Mouse (Mus musculus) embryonic fibroblast, embryonic 13.5 days (primary cell): ENCODE results near the gene Ssh1. TPM values are rescaled to one million over a fixed set of nuclear protein-coding genes. Genes with fewer than 3 reads are reported as not detected.

Experiments used
- H3K27ac ChIP-seq: 2 replicates; pipeline ENCODE4 v1.5.1; 2012; ENCODE audit warnings: low read length, control low read depth, inconsistent platforms; ENCODE audit not compliant: insufficient read depth
- H3K4me1 ChIP-seq: 2 replicates; pipeline ENCODE4 v1.6.1; 2011; ENCODE audit warnings: low read length; ENCODE audit not compliant: control insufficient read depth, insufficient read depth
- H3K4me3 ChIP-seq: 2 replicates; pipeline ENCODE4 v1.5.1; 2011; ENCODE audit warnings: mild to moderate bottlenecking, control low read depth, low read length; ENCODE audit not compliant: insufficient read depth
- CTCF ChIP-seq: IDR thresholded peaks from 2 replicates; pipeline ENCODE4 v1.5.1; 2011; ENCODE audit warnings: mild to moderate bottlenecking, control low read depth, low read length, moderate library complexity, borderline replicate concordance; ENCODE audit not compliant: insufficient read depth
- POLR2A ChIP-seq: IDR thresholded peaks from 2 replicates; pipeline ENCODE4 v1.6.1; 2011; ENCODE audit warnings: low read depth, mild to moderate bottlenecking, control low read depth, low read length, moderate library complexity
- polyA plus RNA-seq: library from polyadenylated mRNA; stranded (reverse); fragments of >200 nt; gene quantifications from 2 replicates; pipeline ENCODE4 v1.2.4, GENCODE M21; 2011; ENCODE audit warnings: low read depth; ENCODE audit not compliant: missing spikeins, insufficient read length

Gene Ssh1
- polyA plus RNA-seq, 1 experiment: 22.9 TPM

GRCm38 (mm10) chr5:113919060-113919459 lies 74.6 kb downstream of the Ssh1 start:
- no peak for TF ChIP-seq CTCF
- no peak for TF ChIP-seq POLR2A
- Histone ChIP-seq H3K4me3 (no peak overlapping the region), H3K4me1 (peaks cover 8% of the 10 kb centered on the region; the same call in 1 of the 2 replicates), H3K27ac (no peak overlapping the region)

- H3K27ac ChIP-seq: no peak overlapping the region
- H3K4me3 ChIP-seq: no peak overlapping the region
- H3K4me1 ChIP-seq: peaks cover 8% of the 10 kb centered on the region; the same call in 1 of the 2 replicates
- no peak for TF ChIP-seq POLR2A
- TF ChIP-seq CTCF: no peak
These were observed 75.0 kb downstream of the Ssh1 start for GRCm38 (mm10) chr5:113918654-113919053.

DNA sequence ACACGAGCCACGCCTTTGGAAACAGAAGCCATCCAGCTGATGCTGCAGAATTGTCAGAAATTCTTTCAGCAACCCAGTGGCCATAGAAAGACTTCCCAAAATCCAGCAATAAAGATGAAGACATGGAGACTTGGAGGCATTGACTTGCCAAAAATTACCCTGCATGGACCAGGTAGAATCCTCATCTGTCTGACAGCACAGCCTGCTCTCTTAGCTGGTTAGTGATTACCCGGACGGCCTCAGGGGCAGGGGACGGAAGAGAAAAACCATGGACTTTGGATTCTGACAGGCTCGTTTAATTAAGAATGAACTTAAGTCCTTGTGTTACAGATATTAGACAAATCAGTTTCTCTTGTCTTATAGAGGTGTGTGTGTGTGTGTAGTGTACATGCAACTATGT lies 83.0 kb downstream of the Ssh1 start:
- no peak for TF ChIP-seq POLR2A
- TF ChIP-seq CTCF: no peak
- Histone ChIP-seq H3K4me1 (0 out of 2 replicates have a peak, but pooled peaks cover 4% of the 10 kb centered on the region), H3K4me3 (no peak overlapping the region), H3K27ac (no peak overlapping the region)

GRCm38 (mm10) chr5:113910065-113910701 lies 83.5 kb downstream of the Ssh1 start:
- Histone ChIP-seq H3K27ac (no peak overlapping the region), H3K4me3 (no peak overlapping the region), H3K4me1 (0 out of 2 replicates have a peak, but pooled peaks cover 6% of the 10 kb centered on the region)
- TF ChIP-seq CTCF (no peak), POLR2A (no peak)

- Histone ChIP-seq H3K27ac (peak within 1 kb of the TSS; percentile 69), H3K4me1 (peaks cover 7% of the 10 kb centered on the region), H3K4me3 (peak within 1 kb of the TSS; percentile 93)
- TF ChIP-seq CTCF (no peak), POLR2A (peak; percentile 71)
These were observed 84.9 kb downstream of the Ssh1 start, which contains the start of gene Coro1c for GRCm38 (mm10) chr5:113908592-113909441. Gene Coro1c, minus strand, starts transcription at chr5:113908758.

GRCm38 (mm10) chr5:113907786-113908567 lies 85.7 kb downstream of the Ssh1 start:
- peak; percentile 33; the same call in 1 of the 2 replicates for TF ChIP-seq POLR2A
- TF ChIP-seq CTCF: no peak
- Histone ChIP-seq H3K27ac (peak overlapping the region; percentile 69), H3K4me1 (peaks cover 12% of the 10 kb centered on the region), H3K4me3 (peak overlapping the region; percentile 93)

DNA sequence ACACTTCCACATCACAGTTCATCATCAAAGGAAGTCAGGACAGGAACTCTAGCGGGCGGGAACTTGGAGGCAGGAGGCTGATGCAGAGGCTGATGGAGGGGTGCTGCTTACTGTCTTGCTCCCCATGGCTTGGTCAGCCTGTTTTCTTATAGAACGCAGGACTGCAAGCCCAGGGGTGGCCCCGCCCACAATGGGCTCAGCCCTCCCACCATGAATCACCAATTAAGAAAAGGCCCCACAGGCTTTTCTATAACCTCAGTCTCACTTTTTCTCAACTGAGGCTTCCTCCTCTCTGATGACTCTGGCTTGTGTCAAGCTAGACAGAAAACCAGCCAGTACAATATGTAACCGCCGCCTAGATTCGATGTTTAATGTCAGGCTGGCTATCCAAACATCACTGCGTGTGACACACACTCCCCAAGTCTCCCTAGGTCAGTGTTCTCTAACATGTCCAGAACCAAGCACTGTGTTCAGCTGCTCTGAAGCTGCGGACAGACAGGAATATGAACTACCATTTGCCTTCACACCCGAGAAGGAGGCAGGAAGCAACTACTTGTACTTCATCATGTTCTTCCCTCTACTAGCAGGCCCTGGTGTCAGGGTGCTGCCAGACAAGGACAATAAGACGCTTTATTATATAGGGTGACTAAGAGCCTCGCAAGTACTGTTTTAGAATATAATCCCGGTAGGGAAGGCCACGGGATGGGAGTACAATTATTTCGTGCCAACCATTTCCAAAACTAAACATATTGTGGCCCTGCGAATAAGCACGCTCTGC lies 86.5 kb downstream of the Ssh1 start:
- peaks cover 16% of the 10 kb centered on the region for H3K4me1 ChIP-seq
- peak; percentile 49; the same call in 1 of the 2 replicates for TF ChIP-seq POLR2A
- no peak for TF ChIP-seq CTCF
- peak overlapping the region; percentile 93 for H3K4me3 ChIP-seq
- peak overlapping the region; percentile 69 for H3K27ac ChIP-seq

DNA sequence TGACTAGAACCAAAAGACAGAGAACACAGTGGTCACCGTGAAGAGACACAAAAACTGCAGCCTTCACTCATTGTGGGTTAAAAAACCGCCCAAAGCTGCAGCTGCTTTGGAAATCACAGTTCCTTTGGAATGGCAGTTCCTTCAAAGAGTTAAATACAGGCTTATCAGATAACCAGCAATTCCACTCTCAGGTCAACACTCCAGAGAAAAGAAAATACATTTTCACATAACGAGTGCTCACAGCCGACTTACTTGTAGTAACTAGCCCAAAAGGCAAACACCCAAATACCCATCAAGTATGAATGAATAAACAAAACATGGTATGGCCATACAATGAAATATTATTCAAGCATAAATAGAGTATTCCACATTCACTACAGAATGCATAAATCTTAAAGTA lies 88.7 kb downstream of the Ssh1 start:
- Histone ChIP-seq H3K4me3 (no peak overlapping the region), H3K27ac (no peak overlapping the region), H3K4me1 (peaks cover 20% of the 10 kb centered on the region)
- TF ChIP-seq POLR2A: no peak
- TF ChIP-seq CTCF: no peak

GRCm38 (mm10) chr5:113902983-113903382 lies 90.7 kb downstream of the Ssh1 start:
- Histone ChIP-seq H3K4me3 (no peak overlapping the region), H3K4me1 (peaks cover 20% of the 10 kb centered on the region), H3K27ac (no peak overlapping the region)
- no peak for TF ChIP-seq CTCF
- TF ChIP-seq POLR2A: no peak
